Mouse (Mus musculus) embryonic facial prominence, embryonic 14.5 days (tissue): ENCODE results near the gene Dgkz. TPM values are rescaled to one million over a fixed set of nuclear protein-coding genes. Genes with fewer than 3 reads are reported as not detected.
A peak's percentile ranks its signal among the peaks of the same experiment; 100 is the strongest.

Experiments
- ATAC-seq: fragments of 200-750 bp; cut with Nextera tagmentation; 2 replicates; pipeline ENCODE4 v1.8.0; 2017; ENCODE audit warnings: low read depth, moderate number of reproducible peaks, moderate TSS enrichment
- DNase-seq: peaks from one replicate; pipeline ENCODE4 v3.0.0-alpha.2; 2015; ENCODE audit warnings: low spot score
- H3K27ac ChIP-seq: fragments of 300-500 bp; sonication (generic); replicated peaks from 2 replicates; pipeline ENCODE4 v1.5.1; 2014; ENCODE audit warnings: low read depth, mild to moderate bottlenecking, low read length, moderate library complexity
- H3K27me3 ChIP-seq: fragments of 300-500 bp; sonication (generic); replicated peaks from 2 replicates; pipeline ENCODE4 v1.6.1; 2014; ENCODE audit warnings: low read length; ENCODE audit not compliant: control insufficient read depth, insufficient read depth
- H3K36me3 ChIP-seq: fragments of 300-500 bp; sonication (generic); 2 replicates; pipeline ENCODE4 v1.6.1; 2014; ENCODE audit warnings: low read length, mixed read lengths; ENCODE audit not compliant: control insufficient read depth, insufficient read depth
- H3K4me1 ChIP-seq: fragments of 300-500 bp; sonication (generic); 2 replicates; pipeline ENCODE4 v1.6.1; 2014; ENCODE audit warnings: antibody characterized with exemption, low read length; ENCODE audit not compliant: control insufficient read depth, insufficient read depth
- H3K4me2 ChIP-seq: fragments of 300-500 bp; sonication (generic); 2 replicates; pipeline ENCODE4 v1.6.1; 2014; ENCODE audit warnings: low read depth, mild to moderate bottlenecking, low read length, moderate library complexity, mixed read lengths
- H3K4me3 ChIP-seq: fragments of 300-500 bp; sonication (generic); 2 replicates; pipeline ENCODE4 v1.5.1; 2014; ENCODE audit warnings: low read depth, mild to moderate bottlenecking, low read length
- H3K9ac ChIP-seq: fragments of 300-500 bp; sonication (generic); 2 replicates; pipeline ENCODE4 v1.6.1; 2014; ENCODE audit warnings: low read depth, mild to moderate bottlenecking, low read length, moderate library complexity, mixed read lengths
- H3K9me3 ChIP-seq: fragments of 300-500 bp; sonication (generic); 2 replicates; pipeline ENCODE4 v1.6.1; 2016; ENCODE audit warnings: low read length; ENCODE audit not compliant: control insufficient read depth
- WGBS: fragments of 180-500 bp; shearing (Covaris S2); extraction: QIAGEN DNeasy Blood & Tissue Kit; methylation state at CpG from one replicate; pipeline ENCODE4 v1.1.7; 2014; 5-methylcytosine and 5-hydroxymethylcytosine counted together
- polyA plus RNA-seq: library from polyadenylated mRNA; unstranded; fragments of >200 nt; fragmentation: Nextera tagmentation; extraction: Ambion mirVana; gene quantifications from 2 replicates; pipeline ENCODE4 v1.2.1, GENCODE M21; 2014

Gene Dgkz
- polyA plus RNA-seq, 1 experiment from 2014 or later, result 47.4 TPM

DNA sequence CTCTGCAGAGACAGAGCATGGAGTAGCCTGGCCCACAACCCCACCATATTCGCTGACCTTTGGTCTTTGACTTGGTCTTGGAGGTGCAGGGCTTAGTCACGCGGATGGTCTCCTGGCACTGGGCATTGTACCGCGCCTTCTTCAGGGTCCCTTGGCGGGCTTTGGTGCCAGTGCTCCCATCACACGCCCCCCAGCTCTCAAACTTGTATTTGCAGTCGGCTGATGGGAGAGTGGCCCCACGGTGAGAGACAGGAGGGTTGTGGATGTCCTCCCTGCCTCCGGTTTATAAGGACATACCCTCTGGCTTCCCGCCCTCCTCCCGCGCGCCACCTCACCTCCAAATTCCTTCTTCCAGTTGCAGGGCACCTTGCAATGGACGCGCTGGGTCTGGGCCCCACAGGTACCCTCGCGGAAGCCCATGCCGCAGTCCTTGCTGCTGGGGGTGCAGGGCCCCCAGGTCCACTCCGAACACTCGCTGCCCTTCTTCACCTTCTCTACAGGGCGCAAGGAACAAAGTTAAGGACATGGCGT, 44.8 kb downstream of the Dgkz start:
- H3K27me3 ChIP-seq, result no peaks in the 10 kb centered on the region
- peaks cover 33% of the 10 kb centered on the region for H3K36me3 ChIP-seq
- no peak for ATAC-seq
- DNase-seq, result no peak
- peak overlapping the region; percentile 58 for H3K4me2 ChIP-seq
- 2% methylated on average over 23 of the region's 23 CpGs for WGBS
- peak overlapping the region; percentile 71 for H3K4me3 ChIP-seq
- peak overlapping the region; percentile 98 for H3K27ac ChIP-seq
- H3K9me3 ChIP-seq, result no peaks in the 10 kb centered on the region
- H3K9ac ChIP-seq, result peak overlapping the region; percentile 97
- peaks cover 14% of the 10 kb centered on the region for H3K4me1 ChIP-seq

DNA sequence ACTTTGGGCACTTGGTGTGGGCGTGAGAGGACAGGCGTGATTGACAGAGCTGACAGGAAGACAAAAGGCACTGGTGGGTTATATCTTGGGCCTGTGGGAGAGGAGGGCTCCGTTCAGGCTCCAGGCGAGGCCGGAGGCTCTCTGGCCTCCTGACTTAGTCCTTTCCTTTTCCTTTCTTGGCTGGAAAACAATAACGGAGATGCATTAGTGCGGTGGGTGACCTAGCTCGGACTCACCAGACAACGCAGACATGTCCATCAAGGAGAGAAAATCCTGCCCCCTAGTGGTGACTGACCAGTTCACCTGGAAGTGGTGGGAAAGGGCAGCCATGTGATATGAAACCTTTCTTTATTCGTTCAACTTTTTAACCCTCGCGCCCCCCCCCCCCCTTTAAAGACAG, 45.7 kb downstream of the Dgkz start:
- H3K4me2 ChIP-seq, result peak overlapping the region; percentile 58
- no peaks in the 10 kb centered on the region for H3K9me3 ChIP-seq
- H3K4me3 ChIP-seq, result peak overlapping the region; percentile 71
- peaks cover 14% of the 10 kb centered on the region for H3K4me1 ChIP-seq
- H3K27ac ChIP-seq, result no peak overlapping the region
- H3K36me3 ChIP-seq, result peaks cover 24% of the 10 kb centered on the region; the same call in 1 of the 2 replicates
- WGBS, result 8% methylated on average over 11 of the region's 12 CpGs
- no peaks in the 10 kb centered on the region for H3K27me3 ChIP-seq
- peak overlapping the region; percentile 97 for H3K9ac ChIP-seq
- ATAC-seq (no peak), DNase-seq (peak; percentile 90)

DNA sequence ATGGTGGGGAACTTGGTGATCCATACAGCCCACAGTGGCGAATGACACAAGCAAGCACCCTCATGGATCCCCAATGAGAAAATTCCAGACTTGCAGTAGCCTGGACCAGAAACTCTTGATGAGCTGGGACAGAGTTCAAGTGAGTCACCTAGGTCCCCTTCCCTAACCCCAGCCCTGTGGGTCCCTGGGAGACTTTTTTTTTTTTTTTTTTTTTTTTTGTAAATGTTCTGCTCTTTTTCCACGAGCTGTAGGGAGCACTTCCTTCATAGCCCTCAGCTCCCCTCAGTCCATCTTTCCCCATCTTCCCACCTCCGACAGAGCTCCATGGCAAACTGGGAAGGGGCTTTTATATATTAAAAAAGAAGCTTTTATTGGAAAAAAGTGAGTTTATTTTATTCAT, 46.2 kb downstream of the Dgkz start:
- peak overlapping the region; percentile 71 for H3K4me3 ChIP-seq
- peaks cover 20% of the 10 kb centered on the region; the same call in 1 of the 2 replicates for H3K36me3 ChIP-seq
- no peak overlapping the region for H3K27ac ChIP-seq
- WGBS, result 57% methylated on average over 3 of the region's 3 CpGs
- peak overlapping the region; percentile 58 for H3K4me2 ChIP-seq
- H3K4me1 ChIP-seq, result peaks cover 14% of the 10 kb centered on the region
- peak overlapping the region; percentile 97; the same call in 1 of the 2 replicates for H3K9ac ChIP-seq
- peaks cover 4% of the 10 kb centered on the region; the same call in 1 of the 2 replicates for H3K27me3 ChIP-seq
- no peak for DNase-seq
- no peak for ATAC-seq
- H3K9me3 ChIP-seq, result no peaks in the 10 kb centered on the region

DNA sequence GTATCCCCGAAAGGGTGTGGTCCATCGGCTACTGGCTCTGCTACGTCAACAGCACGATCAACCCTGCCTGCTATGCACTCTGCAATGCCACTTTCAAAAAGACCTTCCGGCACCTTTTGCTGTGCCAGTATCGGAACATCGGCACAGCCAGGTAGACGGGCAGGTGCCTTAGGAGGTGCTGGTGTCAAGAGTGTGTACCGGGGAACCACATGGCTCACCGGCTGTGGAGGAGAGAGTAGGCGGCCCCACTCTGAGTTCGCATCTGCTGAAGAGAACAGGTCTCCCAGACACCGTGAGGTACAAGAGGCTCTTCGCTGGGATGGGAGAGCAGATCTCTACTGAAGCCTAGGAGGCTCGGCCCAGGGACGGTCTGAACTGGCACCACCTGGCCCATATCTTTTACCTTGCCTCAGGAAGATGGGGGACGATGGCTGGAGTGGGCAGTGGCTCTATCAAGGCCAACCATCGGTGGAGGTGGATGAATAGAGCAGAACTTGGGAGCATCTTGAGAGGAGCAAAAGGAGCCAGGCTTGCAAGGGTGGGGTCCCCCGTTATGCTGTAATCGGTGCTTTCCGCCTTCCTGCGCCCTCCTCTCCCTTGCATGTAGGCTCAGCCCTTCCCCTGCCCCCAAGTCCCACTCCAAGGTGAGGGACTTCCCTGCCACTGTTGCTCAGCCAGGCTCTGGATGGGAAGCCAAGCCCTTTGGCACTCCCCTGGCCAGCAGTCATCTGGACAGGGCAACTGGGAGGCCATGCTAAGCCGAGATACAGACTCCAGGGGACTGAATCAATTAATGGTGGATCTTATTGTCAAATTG, 46.9 kb downstream of the Dgkz start:
- DNase-seq, result no peak
- Histone ChIP-seq H3K4me2 (no peak overlapping the region), H3K4me1 (peaks cover 16% of the 10 kb centered on the region), H3K27me3 (peaks cover 10% of the 10 kb centered on the region), H3K9ac (no peak overlapping the region), H3K4me3 (no peak overlapping the region), H3K36me3 (peaks cover 18% of the 10 kb centered on the region; the same call in 1 of the 2 replicates), H3K27ac (no peak overlapping the region), H3K9me3 (no peaks in the 10 kb centered on the region)
- no peak for ATAC-seq
- WGBS, result 72% methylated on average over 23 of the region's 23 CpGs

DNA sequence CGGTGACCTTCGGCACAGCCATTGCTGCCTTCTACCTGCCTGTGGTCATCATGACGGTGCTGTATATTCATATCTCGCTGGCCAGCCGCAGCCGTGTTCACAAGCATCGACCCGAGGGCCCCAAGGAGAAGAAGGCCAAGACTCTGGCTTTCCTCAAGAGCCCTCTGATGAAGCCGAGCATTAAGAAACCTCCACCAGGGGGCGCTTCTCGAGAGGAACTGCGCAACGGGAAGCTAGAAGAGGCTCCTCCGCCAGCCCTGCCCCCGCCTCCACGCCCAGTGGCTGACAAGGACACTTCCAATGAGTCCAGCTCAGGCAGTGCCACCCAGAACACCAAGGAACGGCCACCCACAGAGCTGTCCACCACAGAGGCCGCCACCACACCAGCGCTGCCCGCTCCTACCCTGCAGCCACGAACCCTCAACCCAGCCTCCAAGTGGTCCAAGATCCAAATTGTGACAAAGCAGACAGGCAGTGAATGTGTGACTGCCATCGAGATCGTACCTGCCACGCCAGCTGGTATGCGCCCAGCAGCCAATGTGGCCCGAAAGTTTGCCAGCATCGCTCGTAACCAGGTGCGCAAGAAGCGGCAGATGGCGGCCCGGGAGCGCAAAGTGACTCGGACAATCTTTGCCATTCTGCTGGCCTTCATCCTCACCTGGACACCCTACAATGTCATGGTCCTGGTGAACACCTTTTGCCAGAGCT, 47.7 kb downstream of the Dgkz start:
- Histone ChIP-seq H3K36me3 (peaks cover 10% of the 10 kb centered on the region; the same call in 1 of the 2 replicates), H3K9me3 (no peaks in the 10 kb centered on the region), H3K4me1 (peaks cover 22% of the 10 kb centered on the region), H3K27ac (no peak overlapping the region), H3K4me3 (no peak overlapping the region), H3K9ac (no peak overlapping the region), H3K4me2 (peak overlapping the region; percentile 21), H3K27me3 (peaks cover 18% of the 10 kb centered on the region)
- 47% methylated on average over 26 of the region's 34 CpGs for WGBS
- DNase-seq (peak; percentile 68), ATAC-seq (no peak)

DNA sequence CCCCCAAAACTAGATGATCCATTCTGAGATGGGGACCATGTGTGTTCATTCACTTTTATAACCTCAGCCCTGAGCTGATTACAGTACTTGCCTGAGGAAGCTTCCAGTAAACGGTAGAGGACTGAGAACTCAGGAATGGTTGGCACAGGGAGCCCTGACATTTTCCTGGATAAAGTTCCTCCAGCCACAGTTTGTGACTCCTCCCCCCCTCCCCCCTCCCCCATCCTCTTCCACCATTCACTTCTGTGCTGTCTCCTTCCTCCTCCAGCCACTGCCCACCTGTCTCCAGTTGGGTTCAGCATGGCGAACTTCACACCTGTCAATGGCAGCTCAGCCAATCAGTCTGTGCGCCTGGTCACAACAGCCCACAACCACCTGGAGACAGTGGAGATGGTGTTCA, 48.7 kb downstream of the Dgkz start, which contains the start of gene Chrm4:
Gene Chrm4, plus strand, starts transcription at position 301 of the 400 bp plus-strand sequence.
- DNase-seq (no peak), ATAC-seq (no peak)
- H3K27me3 ChIP-seq, result peaks cover 28% of the 10 kb centered on the region
- peak within 1 kb of the TSS; percentile 21 for H3K4me2 ChIP-seq
- no peak within 1 kb of the TSS for H3K27ac ChIP-seq
- H3K36me3 ChIP-seq, result peaks cover 8% of the 10 kb centered on the region; the same call in 1 of the 2 replicates
- H3K4me1 ChIP-seq, result peaks cover 19% of the 10 kb centered on the region
- no peak within 1 kb of the TSS for H3K9ac ChIP-seq
- no peaks in the 10 kb centered on the region for H3K9me3 ChIP-seq
- WGBS, result 76% methylated on average over 3 of the region's 3 CpGs
- H3K4me3 ChIP-seq, result no peak within 1 kb of the TSS

DNA sequence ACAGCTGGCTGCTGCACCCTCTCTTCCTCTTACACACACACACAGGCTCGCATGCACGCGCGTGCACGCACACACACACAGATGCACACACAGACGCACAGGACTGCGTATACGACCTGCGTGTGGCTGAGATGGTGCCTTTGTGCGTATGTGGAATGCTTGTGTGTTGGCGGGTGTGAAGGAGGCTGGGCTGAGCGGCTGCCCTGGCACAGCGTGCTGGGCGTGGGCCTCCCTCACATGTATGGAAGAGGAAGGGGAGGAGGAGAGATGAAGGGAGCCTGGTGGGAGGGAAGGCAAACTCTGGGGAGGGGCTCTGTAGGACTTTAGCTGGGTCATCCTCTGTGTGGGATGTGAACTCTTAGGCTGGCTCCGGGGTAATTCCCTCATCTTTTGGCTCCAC, 50.2 kb downstream of the Dgkz start:
- no peak overlapping the region for H3K4me2 ChIP-seq
- H3K4me3 ChIP-seq, result no peak overlapping the region
- ATAC-seq (no peak), DNase-seq (no peak)
- 79% methylated on average over 15 of the region's 15 CpGs for WGBS
- peaks cover 24% of the 10 kb centered on the region for H3K4me1 ChIP-seq
- no peaks in the 10 kb centered on the region for H3K9me3 ChIP-seq
- H3K27me3 ChIP-seq, result peaks cover 39% of the 10 kb centered on the region
- H3K27ac ChIP-seq, result no peak overlapping the region
- H3K9ac ChIP-seq, result no peak overlapping the region
- H3K36me3 ChIP-seq, result peaks cover 8% of the 10 kb centered on the region; the same call in 1 of the 2 replicates

DNA sequence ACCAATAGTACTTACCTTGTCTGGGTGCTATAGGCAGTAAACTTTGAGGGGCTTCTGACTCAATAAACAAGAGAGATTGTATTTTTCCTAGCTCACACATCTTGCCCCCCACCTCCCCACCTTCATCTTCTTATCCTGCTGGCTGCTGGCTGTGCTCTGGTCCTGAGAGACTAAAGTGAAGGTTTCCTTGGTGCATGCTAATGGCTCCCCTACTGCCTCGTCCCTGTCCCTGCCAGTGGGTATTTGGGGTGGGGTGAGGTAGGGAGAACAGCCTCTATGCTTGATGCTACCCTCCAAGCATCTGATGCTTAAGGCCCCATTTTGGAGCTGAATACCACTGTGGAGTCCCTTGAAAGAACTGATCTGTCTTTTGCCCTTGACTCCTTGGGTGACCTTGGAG, 50.9 kb downstream of the Dgkz start:
- 71% methylated on average over 1 of the region's 1 CpGs for WGBS
- Histone ChIP-seq H3K36me3 (peaks cover 6% of the 10 kb centered on the region; the same call in 1 of the 2 replicates), H3K4me1 (peaks cover 22% of the 10 kb centered on the region), H3K4me2 (no peak overlapping the region), H3K27ac (no peak overlapping the region), H3K27me3 (peaks cover 39% of the 10 kb centered on the region), H3K9ac (no peak overlapping the region), H3K4me3 (no peak overlapping the region), H3K9me3 (no peaks in the 10 kb centered on the region)
- DNase-seq (no peak), ATAC-seq (no peak)
